Mouse (Mus musculus) heart, adult 18-20 months (tissue): Measurements from ENCODE around the gene Adam11. TPM values are rescaled to one million over a fixed set of nuclear protein-coding genes. Genes with fewer than 3 reads are reported as not detected.
A peak's percentile ranks its signal among the peaks of the same experiment; 100 is the strongest.

Source experiments
- DNase-seq, 2 experiments: peaks; one replicate each; pipeline ENCODE4 v3.0.0; 2021 to 2022; ENCODE audit warnings: mixed read lengths in 1 of 2
- total RNA-seq, 2 experiments: library from RNA; stranded (reverse); gene quantifications; 2 replicates each; pipeline ENCODE4 v1.2.3; 2021

Adam11 gene
- total RNA-seq, 2 experiments from 2014 or later, result 6.6 to 7.5 TPM

- no peak for DNase-seq
These were observed 7.5 kb upstream of the Adam11 start for GRCm38 (mm10) chr11:102753591-102754324.

- no peak for DNase-seq
These were observed 6.8 kb upstream of the Adam11 start for GRCm38 (mm10) chr11:102754416-102754815.

- DNase-seq, result no peak
These were observed 5.8 kb upstream of the Adam11 start for GRCm38 (mm10) chr11:102755391-102755790.

- no peak for DNase-seq
These were observed 2.3 kb upstream of the Adam11 start for GRCm38 (mm10) chr11:102758977-102759376.

GRCm38 (mm10) chr11:102760805-102761308, 382 bp upstream of the Adam11 start:
- DNase-seq, result no peak

GRCm38 (mm10) chr11:102762248-102762647, 1.0 kb downstream of the Adam11 start:
- DNase-seq, result no peak

- DNase-seq, result no peak
These were observed 1.9 kb downstream of the Adam11 start for GRCm38 (mm10) chr11:102763009-102763767.

- DNase-seq, result no peak
These were observed 4.2 kb downstream of the Adam11 start for GRCm38 (mm10) chr11:102765416-102765815.

- no peak for DNase-seq
These were observed 5.9 kb downstream of the Adam11 start for GRCm38 (mm10) chr11:102767055-102767670.

- DNase-seq, result no peak
These were observed 7.9 kb downstream of the Adam11 start for GRCm38 (mm10) chr11:102769141-102769540.

GRCm38 (mm10) chr11:102769993-102770661, 8.9 kb downstream of the Adam11 start:
- no peak for DNase-seq

GRCm38 (mm10) chr11:102770662-102771435, 9.6 kb downstream of the Adam11 start:
- peak in 1 of 2 experiments; percentile 25 for DNase-seq

GRCm38 (mm10) chr11:102771916-102772714, 10.9 kb downstream of the Adam11 start:
- no peak for DNase-seq

- no peak for DNase-seq
These were observed 11.8 kb downstream of the Adam11 start for GRCm38 (mm10) chr11:102772771-102773700.

GRCm38 (mm10) chr11:102773713-102774611, 12.7 kb downstream of the Adam11 start:
- DNase-seq, result peak; percentile 82 to 93

- peak; percentile 87 to 91 for DNase-seq
These were observed 13.4 kb downstream of the Adam11 start for GRCm38 (mm10) chr11:102774621-102775141.

- peak; percentile 85 to 91 for DNase-seq
These were observed 16.4 kb downstream of the Adam11 start for GRCm38 (mm10) chr11:102777598-102777997.

- DNase-seq, result no peak
These were observed 16.9 kb downstream of the Adam11 start for GRCm38 (mm10) chr11:102778165-102778564.
